Mouse (Mus musculus) frontal cortex, postnatal 25 days (tissue): ENCODE data around the gene Plxnc1.

Experiments
- DNase-seq, 2 experiments: peaks; one replicate each; pipeline ENCODE4 v3.0.0; 2022; ENCODE audit warnings: low spot score in 2 of 2

Gene Plxnc1

DNA sequence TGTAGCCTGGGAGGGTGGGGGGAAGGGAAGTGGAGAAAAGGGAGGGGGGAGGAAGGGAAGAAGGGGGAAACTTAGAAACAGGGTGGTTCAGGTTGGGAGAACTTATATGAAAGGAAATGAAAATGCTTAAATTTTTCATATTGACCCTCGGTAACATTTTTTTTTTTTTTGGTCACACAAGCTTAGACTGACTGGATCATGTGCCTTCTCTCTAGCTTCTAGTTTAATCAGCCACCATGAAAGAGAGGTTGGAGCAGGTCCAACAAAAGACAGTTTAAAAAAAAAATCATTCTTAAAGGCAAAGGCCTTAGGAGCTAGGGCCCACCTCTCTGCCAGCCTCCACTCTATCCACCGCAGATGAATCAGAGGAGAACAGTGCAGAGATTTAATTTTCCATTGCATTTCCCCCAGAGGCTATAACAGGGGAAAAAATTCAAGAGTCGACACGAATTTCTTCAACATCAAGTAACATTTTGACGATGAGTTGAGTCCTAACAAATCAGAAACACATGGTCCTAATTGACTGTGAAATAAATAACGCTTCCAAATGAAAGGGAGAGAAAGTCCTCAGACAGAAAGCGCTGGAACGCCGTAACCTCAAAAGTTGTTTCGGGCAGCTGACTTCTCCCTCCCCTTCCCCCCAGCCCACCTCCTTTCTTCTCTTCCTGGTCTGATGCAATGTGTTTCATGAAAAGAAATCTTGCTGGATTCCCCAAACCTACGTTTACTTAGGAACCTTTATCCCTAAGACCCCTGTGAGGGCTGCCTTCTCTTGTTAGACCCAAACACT, 120.5 kb downstream of the Plxnc1 start:
- DNase-seq = no peak

DNA sequence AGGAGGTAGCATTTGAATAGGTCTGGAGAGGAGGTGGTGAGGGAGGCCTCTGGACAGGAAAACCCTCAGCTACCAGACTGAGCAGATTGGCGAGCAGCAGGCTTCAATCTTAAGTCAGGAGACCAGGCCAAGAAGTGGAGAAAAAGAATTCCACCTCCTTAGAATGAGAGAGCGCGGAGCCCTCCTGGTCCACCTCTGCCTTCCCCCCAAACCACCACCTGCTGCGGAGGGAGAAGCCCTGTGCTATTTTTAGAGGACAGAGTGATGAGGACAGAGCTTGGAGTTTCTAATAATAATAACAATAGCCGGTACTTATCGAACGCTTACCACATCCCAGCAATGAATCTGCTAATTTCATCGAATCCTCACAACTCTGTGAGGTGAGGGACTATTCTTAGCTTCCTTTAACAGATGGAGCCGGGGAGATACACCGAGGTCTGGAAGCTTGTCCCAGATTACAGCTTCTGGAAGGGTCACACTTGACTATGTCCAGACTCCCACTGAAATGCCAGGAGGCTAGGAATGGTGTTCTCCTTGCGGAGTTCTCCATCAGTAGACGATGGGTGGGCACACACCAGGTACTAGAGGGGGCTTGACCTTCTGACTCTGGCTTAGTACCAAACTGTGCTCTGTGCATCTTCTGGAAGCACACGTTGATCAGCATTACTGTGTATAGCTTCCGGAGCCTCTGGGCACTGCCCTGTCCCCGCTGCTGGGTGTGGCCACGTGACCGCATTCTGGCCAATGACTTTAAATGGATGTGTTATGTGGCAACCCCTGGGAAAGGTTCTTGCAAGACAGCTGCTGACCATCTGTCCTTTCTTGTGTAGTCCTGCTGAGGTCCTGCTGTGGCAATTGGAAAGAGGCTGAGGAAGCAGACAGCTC, 125.6 kb downstream of the Plxnc1 start:
- no peak for DNase-seq

DNA sequence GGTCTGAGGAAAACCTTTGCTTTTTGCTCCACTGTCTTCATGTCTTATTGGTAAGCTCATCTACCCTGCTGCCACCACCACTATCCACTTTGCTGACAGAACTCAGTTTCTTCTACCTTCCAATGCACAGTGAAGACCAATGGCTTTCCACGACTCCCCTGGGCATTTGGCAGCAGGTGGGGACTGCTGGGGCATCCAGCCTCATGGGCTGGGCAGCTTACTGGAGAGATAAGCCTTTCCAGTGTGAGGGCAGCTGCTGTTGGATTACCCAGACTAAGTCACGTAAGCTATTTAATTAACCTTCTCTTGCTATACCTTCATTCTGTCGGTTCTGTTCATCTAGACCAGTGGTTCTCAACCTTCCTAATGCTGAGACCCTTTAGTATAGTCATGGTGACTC, 126.5 kb downstream of the Plxnc1 start:
- DNase-seq = no peak

DNA sequence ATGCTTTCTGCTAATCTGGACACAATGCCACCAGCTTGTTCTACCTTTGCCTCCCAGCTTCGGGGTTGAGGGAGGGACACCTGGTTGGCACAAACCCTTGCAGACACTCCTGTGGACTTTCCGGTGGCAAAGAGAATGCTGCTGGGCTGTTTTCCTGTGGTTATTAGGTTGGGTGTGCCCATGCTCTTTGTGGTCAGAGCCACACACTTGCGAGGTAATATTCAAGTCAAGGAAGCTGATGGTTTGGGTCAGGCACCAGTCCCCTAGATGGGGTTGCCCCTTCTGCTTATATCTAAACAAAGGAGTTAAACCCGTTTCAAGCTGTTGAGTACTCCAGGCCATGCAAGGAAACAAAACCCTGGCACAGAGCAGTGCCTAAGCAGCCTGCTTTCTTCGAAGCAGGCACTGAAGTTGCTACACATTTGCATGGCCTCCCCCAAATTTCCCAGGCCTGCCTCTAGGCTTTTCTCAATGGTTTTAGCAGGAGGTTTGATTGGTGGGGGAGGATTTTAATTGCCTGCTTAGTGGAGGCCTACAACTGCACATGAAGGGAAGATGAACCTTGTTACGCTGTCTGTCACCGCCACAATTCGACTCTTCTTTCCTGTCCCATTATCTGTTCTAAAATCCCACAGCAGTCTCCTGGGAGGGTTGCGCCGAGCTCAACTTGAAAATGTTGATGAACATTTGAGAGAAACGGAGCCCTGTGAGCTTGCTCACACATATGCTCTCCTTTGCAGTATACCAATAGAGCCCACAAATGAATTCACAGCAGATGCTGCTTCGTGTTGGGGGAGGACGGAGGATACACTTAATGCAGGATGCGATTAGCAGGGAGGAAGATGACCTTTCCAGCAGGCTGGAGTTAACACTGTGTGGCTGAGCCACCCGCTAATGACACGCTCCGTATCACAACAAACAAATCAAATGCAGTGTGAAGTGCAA, 132.5 kb downstream of the Plxnc1 start:
- no peak for DNase-seq

DNA sequence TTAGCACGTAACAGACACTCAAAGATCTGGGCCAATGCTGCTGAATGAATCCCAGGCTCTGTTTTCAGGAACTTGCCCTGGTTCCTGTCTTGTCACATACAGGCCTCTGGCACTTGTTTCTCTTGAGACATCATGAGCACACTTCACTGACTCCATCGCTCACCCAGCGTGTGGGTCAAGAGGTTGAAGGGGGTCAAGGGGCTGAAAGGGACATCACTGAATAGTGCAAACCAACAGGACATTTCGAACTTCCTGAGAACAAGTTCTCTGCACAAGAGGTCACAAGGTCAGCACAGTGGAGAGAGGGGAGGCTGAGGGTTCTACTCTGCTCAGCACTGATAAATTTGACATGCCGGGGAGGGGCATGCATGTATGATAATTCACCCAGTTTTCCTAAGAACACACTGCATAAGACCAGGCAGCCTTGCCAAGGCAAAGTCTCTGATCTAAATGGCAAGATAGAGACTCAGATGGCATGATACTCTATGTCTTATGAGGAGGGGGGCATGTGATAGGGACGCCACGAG, 134.6 kb downstream of the Plxnc1 start:
- DNase-seq = no peak

DNA sequence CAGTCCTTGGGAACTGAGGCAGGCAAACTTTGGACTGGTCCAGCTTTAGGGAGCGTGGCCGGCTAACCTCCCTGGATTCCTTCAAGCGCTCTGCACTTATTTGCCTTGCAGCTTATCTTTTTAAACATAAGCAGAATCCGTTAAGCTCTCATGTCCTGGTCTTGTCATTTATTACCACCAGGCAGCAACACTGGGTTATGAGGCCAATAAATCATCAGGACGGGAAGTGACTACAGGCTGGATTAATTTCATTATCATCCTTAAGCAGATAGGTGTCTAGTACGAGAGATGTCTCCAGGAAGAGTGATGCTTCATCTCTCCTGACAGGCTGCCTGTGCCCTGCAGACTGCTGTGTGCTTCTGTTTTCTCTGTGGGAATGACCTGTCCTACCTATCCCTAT, 136.4 kb downstream of the Plxnc1 start:
- DNase-seq = no peak

DNA sequence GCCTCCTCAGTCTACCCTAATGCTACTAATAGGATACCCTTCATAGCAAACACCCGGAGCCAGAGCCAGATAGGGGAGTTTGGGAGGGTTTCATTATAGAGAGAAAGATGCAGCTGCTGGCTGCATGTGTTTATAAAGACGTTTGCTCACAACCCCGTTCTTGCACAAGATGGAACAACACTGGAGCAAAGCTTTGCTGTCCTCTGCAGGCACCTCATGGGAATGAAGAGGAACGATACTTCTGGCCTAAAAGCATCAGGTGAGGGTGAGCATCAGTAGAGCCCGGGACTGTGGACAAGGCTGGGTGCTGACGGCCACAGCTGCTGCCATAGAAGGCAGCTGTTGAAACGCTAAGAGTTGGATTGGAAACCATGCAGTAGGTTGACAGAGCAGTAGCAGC, 137.3 kb downstream of the Plxnc1 start:
- DNase-seq = no peak

DNA sequence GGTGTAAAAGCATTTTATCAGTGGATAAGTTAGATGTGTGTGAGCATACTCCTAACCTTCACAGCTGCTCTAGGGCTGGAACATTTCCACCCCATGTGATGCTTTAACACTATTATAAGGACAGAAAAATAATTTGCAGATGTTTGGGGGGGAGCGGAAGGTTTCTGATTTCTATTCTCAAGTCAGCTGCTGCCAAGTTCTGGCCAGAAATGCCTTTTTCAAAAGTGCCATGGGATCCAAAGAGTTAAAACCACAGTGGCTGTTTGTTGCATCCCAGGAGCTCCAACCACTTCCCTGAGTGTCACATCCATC, 139.8 kb downstream of the Plxnc1 start:
- DNase-seq = no peak

DNA sequence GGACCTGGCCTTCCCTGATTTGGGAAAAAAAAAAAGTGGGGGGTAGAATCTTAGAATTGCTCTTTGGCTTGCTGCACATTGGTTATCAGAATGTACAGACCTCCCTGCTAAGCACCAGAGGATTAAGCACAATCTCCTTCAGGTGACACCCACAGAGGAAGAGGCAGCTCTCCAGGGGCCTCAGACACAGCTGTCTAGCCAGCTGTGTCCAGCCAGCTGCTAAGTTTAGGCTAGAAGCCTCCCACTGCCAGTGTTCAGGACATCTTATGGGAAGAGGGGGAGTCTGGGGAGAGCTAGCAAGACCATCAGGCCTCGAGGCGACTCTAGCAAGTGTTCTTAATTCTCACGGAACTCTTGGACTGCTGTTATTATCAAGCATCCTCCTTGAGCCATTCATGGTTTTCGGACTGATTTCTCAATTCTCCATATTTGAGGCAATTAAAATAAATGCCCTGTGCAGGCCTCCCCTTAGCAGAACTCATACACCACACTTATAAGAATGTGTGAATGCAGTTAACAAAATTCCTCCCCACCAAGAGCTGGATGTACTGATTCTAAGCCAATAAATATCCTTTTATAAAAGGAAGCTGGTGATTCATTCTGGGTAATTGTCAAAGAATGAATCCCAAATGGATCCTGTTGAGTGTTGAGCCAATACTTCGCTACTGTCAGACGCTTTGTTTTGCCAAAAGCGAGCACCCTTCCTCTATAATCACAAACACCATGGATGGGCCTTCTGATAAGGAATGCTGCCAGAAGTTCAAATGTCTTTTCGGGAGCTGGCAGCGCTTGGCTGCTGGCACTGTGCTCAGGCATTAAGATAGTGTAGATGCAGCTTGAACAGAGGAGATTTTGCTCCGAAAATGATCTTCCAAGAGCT, 140.4 kb downstream of the Plxnc1 start:
- no peak for DNase-seq

DNA sequence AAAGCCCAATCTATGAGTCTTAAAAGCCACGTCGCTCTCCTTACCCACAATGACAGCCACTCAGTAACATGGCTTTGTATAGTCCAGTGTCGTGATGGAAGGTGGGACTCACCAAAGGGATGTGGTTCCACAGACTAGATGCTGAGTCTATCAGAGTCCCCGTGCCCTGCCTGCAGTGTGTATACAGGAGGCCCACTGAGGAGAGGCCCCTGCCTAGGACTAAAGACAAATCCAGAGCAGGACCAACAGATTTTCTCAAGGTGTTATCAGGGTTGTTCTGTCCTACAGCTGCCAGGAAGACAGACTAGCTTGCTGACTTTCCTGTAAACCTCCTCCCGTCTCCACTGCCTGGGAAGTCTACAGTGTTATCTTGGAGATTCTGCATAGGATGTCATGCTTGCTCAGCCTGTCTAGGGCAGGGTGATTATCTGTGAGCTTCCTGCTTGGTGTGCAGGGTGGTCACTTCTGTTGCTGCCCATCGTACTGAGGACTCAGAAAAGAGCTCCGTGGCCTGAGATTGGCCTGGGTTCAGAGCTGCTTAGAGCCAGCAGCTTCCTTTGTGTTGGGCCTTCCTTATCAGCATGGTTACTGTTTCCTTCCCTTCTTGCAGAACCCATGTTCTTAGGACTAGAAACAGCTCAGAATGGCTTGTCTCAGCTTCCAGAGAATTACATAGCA, 143.8 kb downstream of the Plxnc1 start:
- no peak for DNase-seq

DNA sequence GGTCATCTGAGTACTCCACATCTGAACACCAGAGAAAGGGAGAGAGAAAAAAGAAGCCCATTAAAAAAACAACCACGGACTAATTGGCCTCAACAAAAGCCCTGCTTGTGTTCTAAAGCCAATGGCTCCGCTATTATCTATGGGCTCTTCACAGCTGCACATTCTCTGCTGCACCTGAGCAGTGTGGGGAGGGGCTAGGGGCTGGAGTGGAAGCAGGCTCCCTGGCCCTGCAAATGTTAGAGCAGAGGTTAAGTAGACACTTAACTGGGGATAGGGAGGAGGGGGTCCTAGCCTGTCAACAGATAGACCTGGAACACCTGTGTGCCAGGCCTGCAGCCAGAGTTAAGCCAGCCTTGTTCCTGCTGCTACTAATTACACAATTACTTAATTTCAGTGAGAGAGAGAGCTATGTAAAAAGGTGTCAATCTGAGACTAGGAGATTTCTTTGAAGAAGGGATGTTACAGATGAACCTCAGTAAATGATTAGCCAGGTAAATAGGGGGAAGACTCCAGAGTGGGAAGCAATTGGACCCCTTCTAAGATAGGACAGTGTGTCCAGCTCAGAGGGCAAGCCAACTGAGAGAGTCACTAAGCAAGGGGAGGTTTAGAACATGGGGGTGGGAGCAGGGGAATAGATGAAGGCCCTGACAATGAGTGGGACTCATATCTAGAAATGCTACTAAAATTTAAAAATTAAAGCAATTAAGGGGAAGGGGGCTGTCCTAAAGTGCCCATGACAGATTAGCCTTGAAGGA, 145.0 kb downstream of the Plxnc1 start:
- DNase-seq = no peak

DNA sequence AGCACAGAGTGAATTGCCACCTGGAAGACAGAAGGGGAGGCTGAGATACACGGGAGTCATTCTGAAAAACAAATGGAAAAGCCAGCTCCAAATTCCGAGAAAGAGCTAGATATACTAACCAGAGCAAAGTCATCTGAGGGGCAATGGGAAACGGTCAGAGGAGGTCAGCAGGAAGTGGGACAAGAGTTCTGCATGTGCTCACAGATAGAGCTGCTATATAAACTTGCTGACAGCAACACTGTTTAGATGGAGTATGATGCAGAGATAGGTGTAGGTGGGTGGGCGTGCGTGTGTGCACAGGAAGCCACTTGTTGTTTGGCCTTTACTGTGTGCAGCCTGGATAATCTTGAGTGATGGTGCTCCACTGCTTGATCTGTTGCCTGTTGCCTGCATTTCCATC, 146.5 kb downstream of the Plxnc1 start:
- DNase-seq = no peak

DNA sequence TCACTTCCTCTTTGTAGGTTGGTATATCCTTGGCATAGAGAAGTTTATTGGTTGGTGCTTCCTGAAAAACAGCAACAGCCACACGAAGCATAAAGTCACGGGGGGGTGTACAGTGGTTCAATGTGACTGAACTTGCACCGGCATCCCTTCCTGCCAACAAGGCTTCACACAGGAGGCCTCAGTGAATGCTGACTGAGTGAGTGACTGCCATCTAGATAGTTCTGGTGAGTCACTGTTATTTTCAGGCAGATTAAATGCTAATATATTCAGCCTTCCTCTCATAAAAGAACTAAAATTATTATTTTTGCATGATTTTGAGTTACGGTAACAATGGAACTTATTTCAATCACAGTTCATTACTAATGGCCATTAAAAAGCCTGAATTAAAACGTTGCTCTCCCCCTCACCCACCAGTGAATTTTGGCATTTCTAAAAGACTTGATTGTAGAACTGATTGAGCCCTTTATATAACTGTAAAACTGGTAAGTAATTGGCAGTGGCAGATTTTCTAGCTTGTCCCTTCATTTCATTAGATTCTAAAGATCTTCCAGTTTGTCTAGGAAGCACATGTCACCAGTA, 149.9 kb downstream of the Plxnc1 start:
- DNase-seq = no peak

DNA sequence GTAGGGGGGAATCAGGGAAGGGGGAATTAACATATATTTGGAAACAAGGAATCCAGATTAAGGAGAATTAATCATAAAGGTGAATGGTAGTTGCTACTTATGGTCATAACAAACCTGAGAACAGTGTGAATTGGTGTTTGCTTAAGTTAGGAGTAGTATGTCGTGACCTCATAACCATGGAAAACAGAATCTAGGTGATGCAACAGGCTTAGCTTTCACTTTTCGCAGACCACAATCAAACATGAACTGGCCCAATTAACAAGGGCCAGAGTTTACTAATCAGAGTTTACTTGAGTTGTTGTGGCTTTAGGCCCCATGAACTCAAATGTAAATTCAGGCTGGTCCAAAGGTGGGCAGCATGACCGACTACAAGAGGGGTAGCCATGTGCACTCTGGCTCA, 150.7 kb downstream of the Plxnc1 start:
- DNase-seq = no peak

DNA sequence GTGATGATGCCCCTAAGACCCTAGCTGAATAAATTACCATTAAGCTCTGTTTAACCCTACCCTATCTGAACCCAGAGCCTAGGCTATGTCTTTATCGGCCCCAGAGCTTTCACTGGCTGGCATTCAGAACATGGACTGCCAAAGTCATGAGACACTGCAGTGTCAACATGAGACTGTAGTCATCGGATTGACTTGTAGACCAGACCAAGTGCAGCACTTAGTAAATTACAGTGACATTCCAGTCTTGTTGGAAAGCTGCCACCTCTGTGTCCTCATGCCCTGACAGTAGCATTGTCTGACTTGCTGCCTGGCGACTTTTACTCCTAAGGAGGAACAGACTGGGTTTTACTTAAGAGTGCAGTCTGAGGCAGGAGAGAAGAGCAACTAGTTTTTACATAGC, 155.4 kb downstream of the Plxnc1 start:
- DNase-seq = no peak

DNA sequence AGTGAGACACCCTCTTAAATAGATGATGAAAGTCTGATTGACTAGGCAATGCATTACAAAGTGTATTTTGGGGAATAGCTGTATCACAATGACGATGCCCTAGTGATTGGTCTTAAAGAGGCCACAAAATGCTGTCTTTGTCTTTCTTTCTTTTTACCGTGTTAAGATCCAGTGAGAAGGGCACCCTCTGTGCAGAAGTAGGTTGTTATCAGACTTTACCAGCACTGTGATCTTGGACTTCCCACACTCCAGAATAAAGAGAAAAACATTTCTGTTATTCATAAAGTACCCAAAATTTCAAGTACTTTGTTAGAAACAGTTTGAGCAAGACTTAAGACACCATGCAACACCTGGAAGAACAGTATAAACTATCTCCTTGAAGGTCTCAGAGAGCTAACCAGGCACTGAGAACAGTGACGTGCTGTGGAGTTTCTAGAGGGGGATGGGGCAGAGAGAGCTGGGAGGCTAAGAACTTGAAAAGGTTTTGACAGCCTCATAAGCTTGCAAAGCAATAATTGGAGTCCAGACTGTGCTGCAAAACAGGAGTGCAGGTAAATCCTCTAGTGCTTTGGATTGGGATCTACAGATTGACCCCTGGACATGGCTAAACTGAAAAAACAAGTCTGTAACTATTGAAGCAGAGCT, 163.9 kb downstream of the Plxnc1 start:
- DNase-seq = no peak

DNA sequence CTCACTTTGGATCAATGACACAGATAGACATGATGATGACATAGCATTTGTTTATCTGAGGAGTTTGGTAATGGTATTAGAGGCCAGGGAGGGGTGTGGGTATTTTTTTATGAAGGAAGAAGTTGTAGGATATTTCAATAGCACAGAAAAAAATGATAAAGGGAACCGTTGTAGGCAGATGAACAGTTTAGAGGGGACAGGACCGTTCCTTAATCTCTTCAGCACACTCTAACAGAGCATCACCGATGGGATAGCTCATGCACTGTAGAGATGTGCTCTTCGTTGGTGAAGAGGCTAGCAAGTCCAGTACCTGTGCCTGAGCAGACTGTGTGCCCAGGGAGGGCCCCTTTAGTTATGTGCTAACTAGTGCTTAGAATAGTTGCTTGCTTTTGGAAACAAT, 165.3 kb downstream of the Plxnc1 start:
- no peak for DNase-seq

DNA sequence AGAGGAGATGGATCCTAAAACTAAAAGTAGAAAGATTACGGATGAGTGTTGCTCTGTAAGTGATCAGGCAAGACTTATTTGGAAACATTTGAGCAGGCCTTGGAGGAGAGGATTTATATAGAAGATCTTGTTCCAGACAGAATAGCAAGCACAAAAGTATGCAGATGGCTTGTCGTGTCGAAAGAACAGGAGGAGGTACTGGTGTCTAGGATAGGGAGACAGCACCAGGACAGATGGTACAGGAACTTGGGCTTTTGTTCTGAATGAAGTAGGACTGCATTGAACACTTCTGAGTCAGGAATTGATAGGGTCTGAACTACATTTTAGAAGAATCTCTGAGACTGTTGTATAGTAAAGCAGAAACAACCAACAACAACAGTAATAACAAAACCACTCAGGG, 167.1 kb downstream of the Plxnc1 start:
- no peak for DNase-seq

DNA sequence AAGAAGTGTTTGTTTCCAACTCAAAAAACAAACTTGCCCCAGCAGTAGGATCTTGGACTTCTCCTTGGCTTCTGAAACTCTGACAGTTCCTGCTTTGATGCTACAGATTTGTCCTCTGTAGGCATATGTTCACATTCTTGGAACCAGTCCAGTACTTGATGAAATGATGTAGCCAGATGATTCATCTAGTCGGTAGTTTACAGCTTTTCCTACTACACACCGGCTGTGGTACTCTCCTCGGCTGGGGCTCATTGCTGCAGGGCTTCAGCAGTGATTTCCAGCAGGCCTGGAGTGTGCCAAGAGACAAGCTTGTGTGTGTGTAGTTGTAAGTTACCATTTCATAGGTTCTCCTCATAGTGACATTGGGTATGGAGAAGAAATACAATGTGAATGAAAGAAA, 173.1 kb downstream of the Plxnc1 start:
- no peak for DNase-seq
